Mouse (Mus musculus) CD4-positive, CD25-positive, alpha-beta regulatory T cell, adult 4 months (primary cell): Measurements from ENCODE around the gene Toe1. TPM values are rescaled to one million over a fixed set of nuclear protein-coding genes. Genes with fewer than 3 reads are reported as not detected.
A peak's percentile ranks its signal among the peaks of the same experiment; 100 is the strongest.

Experiments
- ATAC-seq: one replicate; pipeline ENCODE4 v1.8.0; 2017
- polyA plus RNA-seq, 2 experiments: library from polyadenylated mRNA; unstranded; fragments of 100-300 nt; shearing (Covaris generic); gene quantifications; one replicate each; pipeline ENCODE4 v1.2.1; 2017

Gene Toe1
- polyA plus RNA-seq, 2 experiments from 2014 or later = 30.7 to 43.6 TPM

- no peak for ATAC-seq
These were observed 15.0 kb downstream of the Toe1 start for GRCm38 (mm10) chr4:116792453-116792852.

- peak; percentile 92 for ATAC-seq
These were observed 18.5 kb downstream of the Toe1 start for GRCm38 (mm10) chr4:116788956-116789355.

- ATAC-seq = no peak
These were observed 19.3 kb downstream of the Toe1 start for GRCm38 (mm10) chr4:116787985-116788760.

GRCm38 (mm10) chr4:116786587-116786986 is 20.9 kb downstream of the Toe1 start:
- no peak for ATAC-seq

- ATAC-seq = no peak
These were observed 25.3 kb downstream of the Toe1 start for GRCm38 (mm10) chr4:116782171-116782570.

- no peak for ATAC-seq
These were observed 26.1 kb downstream of the Toe1 start for GRCm38 (mm10) chr4:116781366-116781765.

- no peak for ATAC-seq
These were observed 26.9 kb downstream of the Toe1 start for GRCm38 (mm10) chr4:116780541-116780940.

- ATAC-seq = no peak
These were observed 30.4 kb downstream of the Toe1 start for GRCm38 (mm10) chr4:116777079-116777478.

- no peak for ATAC-seq
These were observed 31.0 kb downstream of the Toe1 start for GRCm38 (mm10) chr4:116776391-116776790.

- ATAC-seq = no peak
These were observed 38.4 kb downstream of the Toe1 start for GRCm38 (mm10) chr4:116769060-116769459.

GRCm38 (mm10) chr4:116768510-116768909 is 38.9 kb downstream of the Toe1 start:
- ATAC-seq = no peak

GRCm38 (mm10) chr4:116764001-116764400 is 43.4 kb downstream of the Toe1 start:
- no peak for ATAC-seq

GRCm38 (mm10) chr4:116761914-116762313 is 45.5 kb downstream of the Toe1 start:
- no peak for ATAC-seq

- ATAC-seq = no peak
These were observed 57.7 kb downstream of the Toe1 start for GRCm38 (mm10) chr4:116749750-116750149.

Other genes with a start within 250 kb of the Toe1 start
- 100 to 1,000 TPM in 1 of 2 experiments, 10 to 100 TPM in 1; 90.2 to 101 TPM for gene Gpbp1l1, start 250.0 kb downstream of the Toe1 start, polyA plus RNA-seq
- 10 to 100 TPM; 11.2 to 18.8 TPM for gene Ccdc17, start 211.0 kb downstream of the Toe1 start, polyA plus RNA-seq
- gene Nasp, start 179.7 kb downstream of the Toe1 start, polyA plus RNA-seq = 10 to 100 TPM; 44.2 to 46.8 TPM
- gene Akr1a1, start 156.0 kb downstream of the Toe1 start, polyA plus RNA-seq = 100 to 1,000 TPM; 296 to 324 TPM
- gene Prdx1, start 122.1 kb downstream of the Toe1 start, polyA plus RNA-seq = 100 to 1,000 TPM; 602 to 696 TPM
- 1 to 10 TPM; 3.4 to 9.2 TPM for gene Mmachc, start 99.2 kb downstream of the Toe1 start, polyA plus RNA-seq
- 10 to 100 TPM; 50.5 to 55.9 TPM for gene Ccdc163, start 99.1 kb downstream of the Toe1 start, polyA plus RNA-seq
- gene Tesk2, start 86.7 kb downstream of the Toe1 start, polyA plus RNA-seq = 1 to 10 TPM; 4.6 to 7.8 TPM
- gene Mutyh, start 83 bp upstream of the Toe1 start, polyA plus RNA-seq = 10 to 100 TPM; 13.9 to 17.5 TPM
- under 1 TPM in 1 of 2 experiments, not detected in 1; 0.52 TPM for gene Hpdl, start 14.1 kb upstream of the Toe1 start, polyA plus RNA-seq
- gene Zswim5, start 69.7 kb upstream of the Toe1 start, polyA plus RNA-seq = not detected
- 10 to 100 TPM; 74.1 to 89.7 TPM for gene Urod, start 186.8 kb upstream of the Toe1 start, polyA plus RNA-seq
- gene Hectd3, start 187.7 kb upstream of the Toe1 start, polyA plus RNA-seq = 1 to 10 TPM; 8.8 to 8.9 TPM
- 10 to 100 TPM; 33.7 to 39.2 TPM for gene Eif2b3, start 211.8 kb upstream of the Toe1 start, polyA plus RNA-seq